Mouse (Mus musculus): ENCODE measurements around the gene Map4k5. TPM values are rescaled to one million over a fixed set of nuclear protein-coding genes. Genes with fewer than 3 reads are reported as not detected.
A peak's percentile ranks its signal among the peaks of the same experiment; 100 is the strongest.

Map4k5 gene
- polyA plus RNA-seq, 1 experiment from 2014 or later, result 24.6 TPM

DNA sequence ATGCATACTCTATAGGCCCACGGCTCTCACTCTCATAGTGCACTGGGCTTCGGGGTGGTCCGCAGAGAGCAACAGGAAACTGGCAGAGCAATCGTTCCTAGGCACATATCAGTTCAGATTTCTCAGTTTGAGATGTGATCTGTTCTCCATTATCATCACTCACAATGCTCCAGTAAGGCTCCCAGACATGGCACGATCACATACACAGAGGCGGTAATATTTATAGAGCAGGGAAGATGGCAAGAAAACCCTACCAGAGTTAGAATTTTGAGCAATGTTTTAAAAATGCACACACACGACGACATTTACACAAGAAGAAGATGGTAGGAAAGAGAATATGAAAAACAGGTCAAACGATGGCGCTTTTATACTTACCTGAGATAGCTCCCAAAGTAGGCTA is 36.6 kb downstream of the Map4k5 start:
- Histone ChIP-seq H3K36me3 (ENCODE audit: control insufficient read depth, insufficient read depth) (peaks cover 13% of the 10 kb centered on the region), H3K27ac (ENCODE audit: low read length) (no peak overlapping the region), H3K9ac (ENCODE audit: low read depth, low read length) (no peak overlapping the region), H3K4me1 (ENCODE audit: control insufficient read depth, low read depth, low read length) (peaks cover 26% of the 10 kb centered on the region), H3K4me2 (ENCODE audit: low read depth, low read length) (no peak overlapping the region), H3K9me3 (replicated peaks; ENCODE audit: control insufficient read depth, low read length) (no peaks in the 10 kb centered on the region), H3K4me3 (ENCODE audit: low read depth, low read length) (no peak overlapping the region), H3K27me3 (ENCODE audit: control insufficient read depth, insufficient read depth, low read depth, low read length) (no peaks in the 10 kb centered on the region)
- WGBS (ENCODE audit: insufficient replicate concordance), result 90% methylated on average over 10 of the region's 10 CpGs
- no peak for ATAC-seq (ENCODE audit: low read depth)

DNA sequence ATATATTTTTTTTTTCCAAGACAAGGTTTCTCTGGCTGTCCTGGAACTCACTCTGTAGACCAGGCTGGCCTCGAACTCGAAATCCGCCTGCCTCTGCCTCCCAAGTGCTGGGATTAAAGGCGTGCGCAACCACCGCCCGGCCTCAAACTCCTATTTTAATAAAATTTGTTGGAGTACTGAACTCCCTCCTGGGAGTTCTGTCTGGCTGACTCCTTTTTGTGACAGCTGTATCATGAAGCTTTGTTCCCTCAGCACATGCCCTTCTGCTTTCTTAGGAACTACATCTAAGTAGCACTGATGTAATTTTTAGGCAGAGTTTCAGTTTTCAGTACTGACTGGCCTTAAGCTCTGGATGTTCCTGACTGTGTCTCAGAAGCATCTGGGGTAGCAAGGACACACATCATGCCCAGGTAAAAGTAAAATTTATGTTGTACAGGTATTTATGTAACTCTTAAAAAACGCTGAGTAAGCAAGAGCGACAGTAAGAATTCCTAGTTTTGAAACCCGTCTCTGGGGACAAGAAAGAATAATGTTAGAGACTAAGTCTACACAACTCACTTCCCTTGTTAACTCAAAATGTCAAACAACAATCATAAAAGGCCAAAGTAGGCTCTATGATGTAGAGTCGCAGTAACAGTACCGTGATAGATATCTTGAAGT is 37.2 kb downstream of the Map4k5 start:
- 90% methylated on average over 12 of the region's 12 CpGs for WGBS (ENCODE audit: insufficient replicate concordance)

DNA sequence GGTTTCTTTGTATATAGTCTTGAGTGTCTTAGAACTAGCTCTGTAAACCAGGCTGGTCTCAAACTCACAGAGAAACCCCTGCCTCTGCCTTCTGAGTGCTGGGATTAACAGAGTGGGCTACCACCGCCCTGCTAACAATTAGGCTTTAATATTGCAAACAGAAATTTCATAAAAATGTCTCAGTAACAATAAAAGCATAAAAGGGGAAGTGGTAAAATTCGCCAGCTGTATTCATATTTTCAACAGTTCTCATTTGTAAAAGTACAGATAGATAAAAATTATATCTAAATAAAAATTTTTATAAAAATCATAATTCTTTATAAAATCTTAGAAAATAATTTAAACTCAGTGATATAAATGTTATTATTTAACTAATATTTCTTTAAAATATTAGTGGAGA is 39.1 kb downstream of the Map4k5 start:
- no peak overlapping the region for H3K4me2 ChIP-seq (ENCODE audit: low read depth, low read length)
- no peaks in the 10 kb centered on the region for H3K27me3 ChIP-seq (ENCODE audit: control insufficient read depth, insufficient read depth, low read depth, low read length)
- ATAC-seq (ENCODE audit: low read depth), result no peak
- 67% methylated on average over 2 of the region's 2 CpGs for WGBS (ENCODE audit: insufficient replicate concordance)
- peaks cover 24% of the 10 kb centered on the region for H3K4me1 ChIP-seq (ENCODE audit: control insufficient read depth, low read depth, low read length)
- H3K4me3 ChIP-seq (ENCODE audit: low read depth, low read length), result no peak overlapping the region
- H3K9ac ChIP-seq (ENCODE audit: low read depth, low read length), result no peak overlapping the region
- H3K27ac ChIP-seq (ENCODE audit: low read length), result no peak overlapping the region
- no peaks in the 10 kb centered on the region for H3K9me3 ChIP-seq (replicated peaks; ENCODE audit: control insufficient read depth, low read length)
- H3K36me3 ChIP-seq (ENCODE audit: control insufficient read depth, insufficient read depth), result peaks cover 19% of the 10 kb centered on the region

More for the DNA sequence above, 37.2 kb downstream of the Map4k5 start:
- peaks cover 26% of the 10 kb centered on the region for H3K4me1 ChIP-seq (ENCODE audit: control insufficient read depth, low read depth, low read length)
- no peak overlapping the region for H3K9ac ChIP-seq (ENCODE audit: low read depth, low read length)
- no peaks in the 10 kb centered on the region for H3K9me3 ChIP-seq (replicated peaks; ENCODE audit: control insufficient read depth, low read length)
- no peak overlapping the region for H3K4me2 ChIP-seq (ENCODE audit: low read depth, low read length)
- H3K27me3 ChIP-seq (ENCODE audit: control insufficient read depth, insufficient read depth, low read depth, low read length), result no peaks in the 10 kb centered on the region
- H3K27ac ChIP-seq (ENCODE audit: low read length), result no peak overlapping the region
- no peak for ATAC-seq (ENCODE audit: low read depth)
- H3K4me3 ChIP-seq (ENCODE audit: low read depth, low read length), result no peak overlapping the region
- H3K36me3 ChIP-seq (ENCODE audit: control insufficient read depth, insufficient read depth), result peaks cover 13% of the 10 kb centered on the region

DNA sequence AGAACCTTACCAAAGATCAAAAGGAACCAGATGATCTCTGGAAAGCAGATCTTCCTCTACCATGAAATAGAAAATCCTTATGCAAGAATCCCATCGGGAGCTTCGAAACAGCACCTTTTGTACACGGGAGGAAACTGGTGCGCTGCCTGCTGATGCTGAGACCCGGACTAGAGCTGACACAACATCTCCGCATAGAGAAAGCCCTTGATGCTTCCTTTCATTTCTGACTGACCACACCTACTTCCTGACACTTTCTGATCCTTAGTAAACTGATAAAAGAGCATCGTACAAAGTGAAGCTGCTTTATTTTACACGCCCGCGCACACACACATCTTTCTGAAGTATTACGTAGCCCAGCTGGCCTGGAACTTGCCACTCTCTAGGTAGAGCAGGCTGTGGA is 39.6 kb downstream of the Map4k5 start:
- no peak for ATAC-seq (ENCODE audit: low read depth)
- Histone ChIP-seq H3K4me2 (ENCODE audit: low read depth, low read length) (no peak overlapping the region), H3K27ac (ENCODE audit: low read length) (no peak overlapping the region), H3K27me3 (ENCODE audit: control insufficient read depth, insufficient read depth, low read depth, low read length) (no peaks in the 10 kb centered on the region), H3K36me3 (ENCODE audit: control insufficient read depth, insufficient read depth) (peaks cover 22% of the 10 kb centered on the region), H3K9me3 (replicated peaks; ENCODE audit: control insufficient read depth, low read length) (no peaks in the 10 kb centered on the region), H3K9ac (ENCODE audit: low read depth, low read length) (no peak overlapping the region), H3K4me3 (ENCODE audit: low read depth, low read length) (no peak overlapping the region), H3K4me1 (ENCODE audit: control insufficient read depth, low read depth, low read length) (peaks cover 19% of the 10 kb centered on the region)
- 61% methylated on average over 11 of the region's 11 CpGs for WGBS (ENCODE audit: insufficient replicate concordance)

DNA sequence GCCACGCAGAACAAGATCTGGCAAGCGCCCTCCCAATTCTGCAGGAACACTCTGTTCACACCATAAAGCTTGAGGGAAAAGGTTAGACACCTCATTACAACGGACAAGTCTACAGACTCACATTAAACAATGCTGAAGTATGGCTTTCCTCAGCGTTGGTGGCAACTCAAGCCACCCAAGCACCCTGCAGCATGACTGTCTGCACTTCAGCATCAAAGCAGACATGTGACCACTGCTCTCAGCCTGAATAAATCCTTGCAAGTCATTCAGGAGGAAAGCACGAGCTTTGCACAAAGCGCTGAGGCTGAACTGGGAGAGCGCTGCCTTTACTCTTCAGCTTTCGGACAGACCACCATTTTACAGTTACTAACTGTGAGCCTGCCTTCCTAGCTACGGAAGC is 40.7 kb downstream of the Map4k5 start:
- 92% methylated on average over 9 of the region's 9 CpGs for WGBS (ENCODE audit: insufficient replicate concordance)
- Histone ChIP-seq H3K9me3 (replicated peaks; ENCODE audit: control insufficient read depth, low read length) (no peaks in the 10 kb centered on the region), H3K4me2 (ENCODE audit: low read depth, low read length) (no peak overlapping the region), H3K36me3 (ENCODE audit: control insufficient read depth, insufficient read depth) (peaks cover 26% of the 10 kb centered on the region), H3K27me3 (ENCODE audit: control insufficient read depth, insufficient read depth, low read depth, low read length) (no peaks in the 10 kb centered on the region), H3K4me3 (ENCODE audit: low read depth, low read length) (no peak overlapping the region), H3K9ac (ENCODE audit: low read depth, low read length) (no peak overlapping the region), H3K27ac (ENCODE audit: low read length) (no peak overlapping the region), H3K4me1 (ENCODE audit: control insufficient read depth, low read depth, low read length) (peaks cover 8% of the 10 kb centered on the region)
- no peak for ATAC-seq (ENCODE audit: low read depth)

DNA sequence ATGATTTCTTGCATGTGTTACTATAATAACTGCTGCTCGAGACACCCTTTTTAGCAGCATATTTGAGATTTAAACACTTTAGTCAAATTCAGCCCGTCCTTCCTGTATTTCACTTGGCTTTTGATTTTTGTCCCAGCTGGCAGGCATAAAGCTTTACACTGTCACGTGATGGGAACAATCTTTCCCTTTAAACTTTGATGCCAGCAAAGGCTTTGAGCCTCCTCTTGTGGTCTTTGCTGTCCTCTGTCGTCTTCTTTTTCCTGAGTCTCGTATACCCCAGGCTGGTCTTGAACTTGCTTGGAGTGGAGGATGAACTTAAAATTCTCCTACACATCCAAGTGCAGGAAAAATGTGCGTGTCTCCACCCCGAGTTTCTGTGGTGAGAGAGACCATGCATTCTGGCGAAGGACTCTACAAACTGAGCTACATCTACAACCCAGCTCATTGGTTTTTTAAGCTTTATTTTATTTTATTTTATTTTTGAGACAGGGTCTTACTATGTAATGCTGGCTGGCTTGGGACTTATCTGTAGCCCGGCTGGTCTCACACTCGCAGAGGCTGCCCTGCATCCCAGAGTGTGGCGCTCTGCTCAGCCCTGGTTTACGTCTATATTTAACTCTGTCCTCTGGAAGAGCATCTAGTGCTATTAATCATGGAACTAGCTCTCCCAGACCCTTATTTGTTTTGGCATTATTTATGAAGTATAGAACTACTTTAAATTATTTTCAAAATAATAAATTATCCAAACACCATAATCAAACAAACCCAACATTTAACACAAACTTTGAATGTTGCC is 44.7 kb downstream of the Map4k5 start:
- H3K9ac ChIP-seq (ENCODE audit: low read depth, low read length), result no peak overlapping the region
- H3K9me3 ChIP-seq (replicated peaks; ENCODE audit: control insufficient read depth, low read length), result no peaks in the 10 kb centered on the region
- ATAC-seq (ENCODE audit: low read depth), result no peak
- H3K27me3 ChIP-seq (ENCODE audit: control insufficient read depth, insufficient read depth, low read depth, low read length), result no peaks in the 10 kb centered on the region
- peaks cover 43% of the 10 kb centered on the region for H3K36me3 ChIP-seq (ENCODE audit: control insufficient read depth, insufficient read depth)
- H3K27ac ChIP-seq (ENCODE audit: low read length), result no peak overlapping the region
- WGBS (ENCODE audit: insufficient replicate concordance), result 88% methylated on average over 12 of the region's 12 CpGs
- no peak overlapping the region for H3K4me3 ChIP-seq (ENCODE audit: low read depth, low read length)
- H3K4me2 ChIP-seq (ENCODE audit: low read depth, low read length), result no peak overlapping the region
- H3K4me1 ChIP-seq (ENCODE audit: control insufficient read depth, low read depth, low read length), result no peaks in the 10 kb centered on the region; the same call in 1 of the 2 replicates

DNA sequence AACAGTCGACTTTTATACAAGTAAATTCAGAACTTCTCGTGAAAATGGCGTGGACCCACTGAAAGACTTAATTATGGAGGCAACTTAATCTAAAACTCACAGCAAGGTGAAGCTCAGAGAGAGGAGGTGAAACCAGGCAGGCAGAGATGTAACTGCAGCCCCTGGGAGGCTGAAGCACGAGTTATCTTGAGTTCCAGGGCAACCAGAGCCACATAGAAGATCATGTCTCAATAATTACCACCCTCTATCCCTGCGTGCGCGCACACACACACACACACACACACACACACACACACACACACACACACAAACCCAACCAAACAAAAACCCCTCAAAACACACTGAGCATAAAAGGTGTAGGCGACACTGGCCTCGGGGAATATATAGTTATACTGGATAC is 46.5 kb downstream of the Map4k5 start:
- Histone ChIP-seq H3K4me2 (ENCODE audit: low read depth, low read length) (no peak overlapping the region), H3K4me3 (ENCODE audit: low read depth, low read length) (no peak overlapping the region), H3K36me3 (ENCODE audit: control insufficient read depth, insufficient read depth) (peaks cover 47% of the 10 kb centered on the region), H3K27ac (ENCODE audit: low read length) (no peak overlapping the region), H3K9me3 (replicated peaks; ENCODE audit: control insufficient read depth, low read length) (no peaks in the 10 kb centered on the region), H3K9ac (ENCODE audit: low read depth, low read length) (no peak overlapping the region), H3K4me1 (ENCODE audit: control insufficient read depth, low read depth, low read length) (no peaks in the 10 kb centered on the region; the same call in 1 of the 2 replicates), H3K27me3 (ENCODE audit: control insufficient read depth, insufficient read depth, low read depth, low read length) (no peaks in the 10 kb centered on the region)
- WGBS (ENCODE audit: insufficient replicate concordance), result 66% methylated on average over 9 of the region's 9 CpGs
- no peak for ATAC-seq (ENCODE audit: low read depth)

DNA sequence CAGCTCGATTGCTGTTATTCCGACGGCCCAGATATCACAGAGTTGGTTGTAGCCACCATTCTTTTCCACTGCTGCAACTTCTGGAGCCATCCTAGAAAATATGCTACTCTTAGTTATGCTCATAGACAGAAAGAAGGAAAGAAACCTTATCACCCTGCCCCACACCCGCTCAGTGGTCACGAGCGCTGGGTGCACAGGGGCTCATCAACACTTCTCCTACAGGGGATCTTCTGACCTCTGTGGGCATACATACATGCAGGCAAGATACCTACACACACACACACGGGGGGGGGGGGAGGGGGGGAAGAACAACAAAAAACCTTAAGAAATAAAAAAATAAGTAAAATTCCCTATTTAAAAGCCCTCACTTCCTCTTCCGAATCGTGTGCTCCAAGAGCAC is 47.3 kb downstream of the Map4k5 start:
- H3K36me3 ChIP-seq (ENCODE audit: control insufficient read depth, insufficient read depth), result peaks cover 50% of the 10 kb centered on the region
- 58% methylated on average over 9 of the region's 9 CpGs for WGBS (ENCODE audit: insufficient replicate concordance)

More for the DNA sequence above, 47.3 kb downstream of the Map4k5 start:
- no peaks in the 10 kb centered on the region; the same call in 1 of the 2 replicates for H3K4me1 ChIP-seq (ENCODE audit: control insufficient read depth, low read depth, low read length)
- no peaks in the 10 kb centered on the region for H3K27me3 ChIP-seq (ENCODE audit: control insufficient read depth, insufficient read depth, low read depth, low read length)
- H3K9ac ChIP-seq (ENCODE audit: low read depth, low read length), result no peak overlapping the region
- H3K27ac ChIP-seq (ENCODE audit: low read length), result no peak overlapping the region
- no peak overlapping the region for H3K4me2 ChIP-seq (ENCODE audit: low read depth, low read length)
- ATAC-seq (ENCODE audit: low read depth), result peak; percentile 64; the same call in 1 of the 2 replicates
- no peak overlapping the region for H3K4me3 ChIP-seq (ENCODE audit: low read depth, low read length)
- no peaks in the 10 kb centered on the region for H3K9me3 ChIP-seq (replicated peaks; ENCODE audit: control insufficient read depth, low read length)

Data from liver, embryonic 16.5 days (tissue).